In genomic region chr8:127139154-127139553, GRCm38 (mm10) we compare ENCODE assay signal across 7 mouse cellular contexts.
DNase-seq lines count a peak whose midpoint lies in the region; ATAC-seq and TF ChIP-seq lines count a peak whose summit lies in the region.

No protein-coding gene starts in this region.

- H3K4me2 ChIP-seq in hindbrain, postnatal 0 days (ENCODE audit: low read depth, low read length), result no peak overlapping the region

- H3K9me3 ChIP-seq in hindbrain, postnatal 0 days (ENCODE audit: low read length), result no peaks in the 10 kb centered on the region

- peak; percentile 60 for DNase-seq in WW6 (ENCODE audit: low read depth, low spot score)
- peak; percentile 47 for DNase-seq in cerebellum, adult 9-11 months
- DNase-seq in frontal cortex, postnatal 36 days (ENCODE audit: low spot score in 2 of 2), result peak; percentile 59 to 79
- peak; percentile 93 for DNase-seq in hindbrain, postnatal 0 days (ENCODE audit: low spot score)
- peak; percentile 73 to 81 for DNase-seq in left cerebral cortex, adult 18-20 months (ENCODE audit: low spot score in 2 of 2)
- peak; percentile 69 for DNase-seq in skeletal muscle tissue, adult 2 months (ENCODE audit: low read depth, low spot score)

- peak; percentile 91 for TF ChIP-seq CTCF in hindbrain, postnatal 0 days (IDR thresholded peaks at IDR 0.05; ENCODE audit: low read depth)

- H3K27me3 ChIP-seq in hindbrain, postnatal 0 days (ENCODE audit: insufficient read depth, low read length), result no peaks in the 10 kb centered on the region

- 44% methylated on average over 1 of the region's 1 CpGs for WGBS in hindbrain, postnatal 0 days

- no peaks in the 10 kb centered on the region for H3K4me1 ChIP-seq in hindbrain, postnatal 0 days (ENCODE audit: insufficient read depth, low read length)

- ATAC-seq in hindbrain, postnatal 0 days, result peak; percentile 63; the same call in 1 of the 2 replicates
- ATAC-seq in megakaryocyte-erythroid progenitor cell, adult 5-6 weeks (replicated peaks; ENCODE audit: low FRiP score, low TSS enrichment, poor library complexity, severe bottlenecking), result peak; percentile 77

- H3K9ac ChIP-seq in hindbrain, postnatal 0 days (replicated peaks; ENCODE audit: low read length), result no peak overlapping the region

- H3K27ac ChIP-seq in hindbrain, postnatal 0 days, result no peak overlapping the region

- no peaks in the 10 kb centered on the region for H3K36me3 ChIP-seq in hindbrain, postnatal 0 days (ENCODE audit: insufficient read depth, low read length)

- no peak overlapping the region for H3K4me3 ChIP-seq in hindbrain, postnatal 0 days (ENCODE audit: low read length)
